Mouse (Mus musculus) heart, adult 8-10 months (tissue): ENCODE results near the gene Iscu. TPM values are rescaled to one million over a fixed set of nuclear protein-coding genes. Genes with fewer than 3 reads are reported as not detected.
A peak's percentile ranks its signal among the peaks of the same experiment; 100 is the strongest.
"Not testable (repeated sequence)": the region's sequence is repeated elsewhere in the genome, so short reads cannot be mapped to it uniquely, and the experiment has no call there.

Source experiments
- DNase-seq: peaks from one replicate; pipeline ENCODE4 v3.0.0; 2022; ENCODE audit warnings: low spot score
- total RNA-seq, 4 experiments: library from RNA; stranded (reverse); gene quantifications; 2 replicates each; pipeline ENCODE4 v1.2.4; 2022

The Iscu gene
- total RNA-seq, 4 experiments from 2014 or later, result 195 to 224 (median 212) TPM

GRCm38 (mm10) chr5:113755347-113756030, 17.1 kb upstream of the Iscu start:
- no peak for DNase-seq

DNA sequence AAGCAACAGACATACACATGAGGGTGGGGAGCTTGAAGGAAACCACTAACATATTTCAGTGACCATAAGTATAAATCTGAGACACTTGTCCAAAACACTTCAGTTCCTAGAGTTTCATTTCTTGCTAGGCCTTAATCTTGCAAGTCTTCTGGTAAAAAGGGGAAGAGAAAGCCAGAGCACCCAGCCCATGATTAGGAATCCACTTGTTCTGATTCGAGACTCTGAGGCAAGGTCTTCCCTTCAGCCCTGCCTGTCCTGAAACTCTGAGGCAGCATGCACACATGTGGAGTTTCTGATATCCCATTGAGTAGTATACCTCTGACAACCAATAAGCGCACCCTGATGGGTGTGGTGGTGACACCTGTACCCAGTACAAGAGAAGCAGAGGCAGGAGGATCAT, 11.0 kb upstream of the Iscu start:
- DNase-seq, result no peak

- no peak for DNase-seq
Measured at GRCm38 (mm10) chr5:113764426-113764825, 8.1 kb upstream of the Iscu start.

DNA sequence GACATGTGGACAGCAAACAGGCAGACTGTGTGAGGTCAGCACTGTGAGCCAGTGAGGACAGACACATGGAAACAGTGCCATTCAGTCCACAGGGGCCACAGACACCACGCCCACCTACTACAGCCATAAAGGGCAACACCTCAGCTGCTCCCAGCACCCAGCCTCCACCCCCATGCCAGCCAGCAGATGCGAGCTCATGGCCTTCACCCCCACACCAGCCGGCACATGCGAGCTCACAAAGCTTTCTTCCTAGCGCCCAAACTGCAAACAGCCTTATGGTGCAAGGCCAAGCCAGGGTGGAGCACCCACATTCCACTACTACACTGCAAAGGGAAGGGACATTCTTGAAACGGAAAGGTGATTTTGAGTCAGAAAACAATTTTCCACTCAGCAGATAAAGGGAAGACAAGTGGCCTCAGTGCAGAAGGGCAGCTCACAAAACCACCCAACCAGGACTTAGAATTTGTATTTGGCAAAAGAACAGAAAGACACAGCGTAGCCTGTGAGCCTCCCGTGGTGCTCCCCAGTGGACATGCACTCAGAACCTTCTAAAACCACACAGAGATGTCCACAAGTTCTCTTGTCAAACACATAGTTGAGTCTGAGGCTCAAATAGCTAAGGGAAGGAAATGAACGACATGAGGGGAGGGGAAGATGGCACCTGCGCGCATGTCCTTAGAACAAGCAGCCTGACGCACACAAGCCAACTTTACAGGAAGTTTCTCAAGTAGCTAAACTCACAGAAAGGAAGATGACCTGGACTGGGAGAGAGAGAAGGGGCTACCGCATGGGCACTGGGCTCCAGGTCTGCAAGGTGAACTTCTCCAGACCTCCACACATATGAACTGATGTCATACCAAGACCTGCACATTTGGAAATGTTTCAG, 6.7 kb upstream of the Iscu start:
- no peak for DNase-seq

GRCm38 (mm10) chr5:113768806-113769205, 3.7 kb upstream of the Iscu start:
- no peak for DNase-seq

DNA sequence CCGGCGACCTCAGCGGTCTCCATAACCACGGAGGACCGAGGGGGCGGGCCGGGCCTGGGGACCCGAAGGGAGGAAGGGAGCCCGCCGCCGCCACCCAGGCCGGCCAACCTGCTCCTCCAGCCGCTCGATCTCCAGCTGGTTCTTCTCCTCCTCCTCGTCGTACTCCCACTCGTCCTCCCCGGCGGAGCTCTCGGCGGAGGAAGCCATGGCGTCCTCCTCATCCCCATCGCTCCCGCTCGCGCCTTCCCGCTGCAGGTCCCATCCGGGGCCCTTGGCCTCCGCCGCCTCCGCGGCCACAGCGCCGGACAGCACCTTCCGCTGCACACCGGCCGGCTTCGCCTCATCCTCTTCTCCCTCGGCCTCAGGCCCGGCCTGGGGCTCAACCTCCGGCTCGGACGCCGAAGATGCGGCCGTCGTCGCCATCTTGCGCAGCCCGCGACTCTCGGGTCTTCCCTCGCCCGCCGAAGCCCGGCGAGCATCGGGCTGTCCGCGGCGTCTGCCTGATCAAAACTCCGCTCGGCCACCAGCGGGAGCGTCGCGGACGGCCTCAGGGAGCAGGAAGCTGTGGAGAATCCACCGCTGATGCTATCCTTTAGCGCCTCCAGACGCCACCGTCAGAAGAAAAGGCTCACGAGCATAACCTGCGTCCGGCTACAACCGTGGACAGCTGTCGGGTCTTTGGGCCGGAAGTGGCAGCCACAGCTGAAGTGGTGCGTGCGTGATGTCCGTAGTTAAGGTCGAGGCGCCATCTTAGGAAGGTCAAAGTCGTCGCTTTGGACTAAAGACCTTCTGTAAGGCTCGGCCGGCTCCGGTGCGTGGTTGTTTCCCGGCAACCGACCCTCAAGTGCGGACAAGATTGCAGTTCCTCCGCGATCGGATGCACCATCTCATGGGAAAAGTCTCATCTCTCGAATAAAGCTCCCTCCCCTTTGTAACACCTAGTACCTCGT, 1.1 kb upstream of the Iscu start:
- DNase-seq, result peak; percentile 85

DNA sequence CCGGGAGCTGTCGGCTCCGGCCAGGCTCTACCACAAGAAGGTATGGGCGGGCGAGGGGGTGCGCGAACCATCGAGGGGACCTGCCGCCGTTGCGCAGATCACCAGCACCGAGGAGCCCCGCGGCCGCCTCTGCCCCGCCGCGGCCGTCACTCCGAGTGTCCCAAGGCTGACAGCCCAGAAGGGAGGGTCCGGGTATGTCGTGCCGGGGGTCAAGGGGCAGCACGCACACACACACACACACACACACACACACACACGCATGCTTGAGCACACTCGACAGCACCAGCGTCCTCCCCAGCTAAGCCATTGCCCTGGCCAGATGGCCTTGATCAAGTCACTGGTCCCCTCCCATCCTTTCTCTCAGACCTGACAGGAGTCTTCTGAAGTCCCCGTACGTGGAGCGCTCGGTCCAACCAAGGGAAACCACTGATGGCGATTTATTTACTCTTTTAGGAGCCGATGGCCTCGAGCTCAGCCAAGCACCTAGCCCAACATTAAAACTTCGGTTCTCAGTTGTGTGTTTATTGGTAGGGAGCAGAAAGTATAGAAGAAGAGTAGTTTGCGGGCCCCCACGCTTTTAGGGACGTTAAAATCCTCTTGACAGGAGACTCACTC, 464 bp downstream of the Iscu start:
- DNase-seq, result no peak

DNA sequence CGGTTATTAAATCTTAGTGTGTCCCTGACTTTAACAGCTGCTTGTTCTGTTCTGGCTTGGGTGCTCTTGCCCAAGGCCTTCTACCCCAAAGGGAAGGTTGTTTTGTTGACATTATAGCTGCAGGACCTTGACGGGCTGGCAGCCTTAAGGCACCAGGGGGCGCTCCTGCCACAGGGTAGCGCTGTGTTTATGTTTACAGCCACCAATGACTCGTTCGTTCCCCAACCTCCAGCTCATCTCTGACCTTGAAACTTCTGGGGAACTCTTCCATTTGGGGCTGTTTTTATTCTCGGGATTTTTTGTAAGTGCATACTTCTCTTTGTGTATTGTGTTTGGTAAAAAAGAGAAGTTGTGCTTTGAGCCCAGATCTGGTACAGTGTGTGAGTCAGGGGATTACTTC, 1.1 kb downstream of the Iscu start:
- DNase-seq, result peak; percentile 87

DNA sequence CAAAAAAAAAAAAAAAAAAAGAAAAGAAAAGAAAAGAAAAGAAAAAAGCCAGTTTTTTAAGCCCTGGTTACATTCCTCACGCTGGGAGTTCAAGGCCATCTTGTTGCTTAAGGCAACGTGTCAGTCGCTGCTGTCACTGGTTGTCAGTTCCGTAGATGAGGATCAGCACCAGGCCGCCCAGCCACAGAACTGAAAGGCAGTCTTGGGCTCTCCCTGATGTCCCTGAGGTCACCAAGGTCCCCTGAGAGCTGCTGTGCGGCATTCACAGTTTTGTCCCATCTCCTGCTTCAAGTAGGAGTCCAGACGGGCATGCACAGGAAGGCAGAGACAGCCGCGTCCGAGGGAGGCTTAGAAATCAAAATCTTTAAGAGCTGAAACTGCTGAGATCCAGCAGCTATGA, 3.0 kb downstream of the Iscu start:
- DNase-seq, result no peak

GRCm38 (mm10) chr5:113776128-113776895, 3.8 kb downstream of the Iscu start:
- DNase-seq, result no peak

DNA sequence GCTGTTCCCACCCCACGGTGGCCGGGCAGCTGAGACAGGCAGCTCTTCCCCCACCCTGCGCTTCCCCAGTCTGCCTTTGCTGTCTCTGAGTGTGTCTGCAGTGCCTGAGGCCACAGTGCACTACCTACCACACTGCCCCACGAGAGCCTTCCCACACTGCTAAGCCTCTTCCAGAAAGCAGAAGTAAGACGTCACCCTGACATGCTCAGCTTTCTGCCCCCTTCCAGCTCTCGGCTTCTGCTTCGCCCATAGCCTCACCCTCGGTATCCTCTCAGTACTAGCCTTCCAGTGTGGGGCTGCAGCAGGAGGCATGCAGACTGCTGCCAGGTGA, 4.3 kb downstream of the Iscu start:
- no peak for DNase-seq

DNA sequence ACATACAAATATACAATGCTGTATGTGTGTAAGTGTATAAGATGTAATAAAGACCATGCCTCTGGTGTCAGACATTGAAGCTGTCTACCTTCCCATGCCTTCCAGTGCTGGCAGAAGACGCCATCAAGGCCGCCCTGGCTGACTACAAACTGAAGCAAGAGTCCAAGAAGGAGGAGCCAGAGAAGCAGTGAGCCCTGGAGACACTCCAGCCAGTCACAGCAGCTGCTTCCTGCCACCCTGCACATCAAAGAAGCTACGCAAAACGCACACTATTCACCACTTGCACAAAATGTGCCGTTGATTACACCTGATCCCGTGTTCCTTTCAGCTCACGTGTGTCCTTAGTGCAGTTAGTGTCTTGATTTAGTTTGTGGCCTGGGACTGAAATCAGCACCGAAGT, 5.2 kb downstream of the Iscu start:
- DNase-seq, result not testable (repeated sequence)

GRCm38 (mm10) chr5:113779569-113779968, 7.0 kb downstream of the Iscu start:
- DNase-seq, result no peak

GRCm38 (mm10) chr5:113780082-113780752, 7.7 kb downstream of the Iscu start:
- no peak for DNase-seq

GRCm38 (mm10) chr5:113780763-113781162, 8.2 kb downstream of the Iscu start:
- DNase-seq, result no peak

DNA sequence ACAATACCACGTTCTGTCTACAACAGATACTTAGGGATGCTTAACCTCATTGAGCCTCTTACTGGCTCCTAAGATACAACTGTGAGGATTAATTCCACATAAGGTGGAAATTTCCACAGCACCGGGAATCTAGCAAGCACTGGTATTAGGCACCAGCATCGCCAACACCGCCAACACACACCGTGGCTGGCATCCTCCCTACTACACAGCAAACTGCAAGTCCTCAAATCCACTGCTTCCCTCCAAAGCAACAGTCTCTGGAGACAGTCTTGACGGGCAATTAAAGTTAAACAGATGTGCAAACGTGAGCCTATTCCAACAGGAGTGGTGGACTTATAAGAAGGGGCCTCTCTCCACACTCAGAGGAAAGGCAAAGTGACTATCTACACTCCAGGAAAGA, 8.7 kb downstream of the Iscu start:
- no peak for DNase-seq

GRCm38 (mm10) chr5:113781875-113782274, 9.3 kb downstream of the Iscu start:
- no peak for DNase-seq

DNA sequence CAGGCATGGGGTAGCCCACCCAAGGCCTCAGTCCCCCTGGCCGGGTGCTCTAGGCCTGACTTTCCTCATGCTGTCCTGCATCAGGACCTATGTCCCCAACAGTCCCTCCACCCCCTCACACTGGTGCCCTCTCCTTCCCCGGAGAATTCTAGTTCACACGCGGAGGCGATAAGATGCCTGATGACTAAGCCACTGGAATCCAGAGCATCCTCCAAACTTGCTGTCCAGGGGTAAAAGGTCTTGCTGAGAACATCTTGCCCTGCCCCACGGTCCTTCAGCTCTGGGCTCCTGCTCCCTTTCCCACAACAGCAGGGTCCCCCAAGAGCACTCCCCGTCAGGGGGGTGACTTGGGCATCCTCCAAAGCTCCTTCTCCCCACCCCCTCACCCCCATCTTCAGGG, 10.1 kb downstream of the Iscu start:
- no peak for DNase-seq

- peak; percentile 60 for DNase-seq
Measured at GRCm38 (mm10) chr5:113783581-113784001, 11.0 kb downstream of the Iscu start.

DNA sequence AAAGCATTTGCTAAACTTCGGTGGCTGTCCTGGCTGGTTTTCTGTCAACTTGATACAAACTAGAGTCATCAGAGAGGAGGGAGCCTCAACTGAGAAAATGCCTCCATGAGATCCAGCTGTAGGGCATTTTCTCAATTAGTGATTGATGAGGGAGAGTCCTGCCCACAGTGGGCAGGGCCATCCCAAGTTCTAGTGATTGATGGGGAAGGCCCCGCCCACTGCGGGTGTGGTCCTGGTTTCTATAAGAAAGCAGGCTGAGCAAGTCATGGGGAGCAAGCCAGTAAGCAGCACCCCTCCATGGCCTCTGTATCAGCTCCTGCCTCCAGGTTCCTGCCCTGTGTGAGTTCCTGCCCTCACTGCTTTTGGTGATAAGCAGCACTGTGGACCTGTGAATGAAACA, 11.6 kb downstream of the Iscu start:
- DNase-seq, result not testable (repeated sequence)
